Mouse (Mus musculus): Measurements from ENCODE around the gene Hacd1.
"Not testable (repeated sequence)": the region's sequence is repeated elsewhere in the genome, so short reads cannot be mapped to it uniquely, and the experiment has no call there.

Hacd1 gene

GRCm38 (mm10) chr2:14055566-14056331, at the start of gene Hacd1:
Hacd1 (minus strand) TSS chr2:14056135.
- peak; percentile 75 for DNase-seq (ENCODE audit: low spot score)

- no peak for DNase-seq (ENCODE audit: low spot score)
Observed at GRCm38 (mm10) chr2:14103924-14104323, 48.0 kb upstream of the Hacd1 start.

DNA sequence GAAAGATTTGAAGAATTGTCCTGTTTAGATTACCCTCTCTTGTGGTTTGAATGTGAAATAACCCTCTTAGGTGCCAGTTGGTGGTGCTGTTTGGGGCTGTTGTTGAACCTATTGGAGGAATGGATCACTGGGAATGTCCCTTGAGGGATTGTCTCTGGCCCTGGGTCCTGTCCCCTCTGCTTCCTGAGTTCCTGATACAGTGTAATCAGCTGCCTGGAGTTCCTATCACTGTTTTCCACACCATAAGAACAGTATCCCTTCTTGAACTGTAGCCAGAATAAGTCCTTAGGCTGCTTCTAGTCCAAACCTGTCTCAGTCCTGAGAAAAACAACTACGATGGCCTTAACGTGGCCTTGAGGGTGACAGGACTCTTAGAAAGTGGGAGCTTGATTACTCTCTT, 46.7 kb upstream of the Hacd1 start:
- no peak for DNase-seq (ENCODE audit: low spot score)

GRCm38 (mm10) chr2:14100533-14100932, 44.6 kb upstream of the Hacd1 start:
- no peak for DNase-seq (ENCODE audit: low spot score)

- not testable (repeated sequence) for DNase-seq (ENCODE audit: low spot score)
Observed at GRCm38 (mm10) chr2:14078527-14078926, 22.6 kb upstream of the Hacd1 start.

- no peak for DNase-seq (ENCODE audit: low spot score)
Observed at GRCm38 (mm10) chr2:14074221-14074901, 18.4 kb upstream of the Hacd1 start.

- DNase-seq (ENCODE audit: low spot score): peak; percentile 88
Observed at GRCm38 (mm10) chr2:14073362-14074220, 17.7 kb upstream of the Hacd1 start, which contains the start of gene Stam. Stam (plus strand) TSS chr2:14074098.

DNA sequence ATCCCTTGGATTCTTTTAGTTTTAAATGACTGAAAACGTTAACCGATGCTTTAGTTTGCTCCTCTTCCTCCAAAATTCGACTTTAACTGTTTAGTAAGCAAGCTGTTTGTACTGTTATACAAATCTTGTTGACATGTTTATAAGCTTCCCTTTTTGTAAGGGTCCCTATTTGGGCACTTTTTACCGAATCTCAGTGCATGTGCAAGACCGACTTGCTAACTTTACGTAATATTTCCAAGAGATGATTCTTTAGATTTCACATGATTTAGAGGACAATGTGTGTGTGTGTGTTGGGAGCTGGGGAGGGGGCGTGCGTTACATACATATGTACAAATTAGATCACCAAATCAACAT, 17.1 kb upstream of the Hacd1 start:
- DNase-seq (ENCODE audit: low spot score): no peak

GRCm38 (mm10) chr2:14070466-14070865, 14.5 kb upstream of the Hacd1 start:
- no peak for DNase-seq (ENCODE audit: low spot score)

DNA sequence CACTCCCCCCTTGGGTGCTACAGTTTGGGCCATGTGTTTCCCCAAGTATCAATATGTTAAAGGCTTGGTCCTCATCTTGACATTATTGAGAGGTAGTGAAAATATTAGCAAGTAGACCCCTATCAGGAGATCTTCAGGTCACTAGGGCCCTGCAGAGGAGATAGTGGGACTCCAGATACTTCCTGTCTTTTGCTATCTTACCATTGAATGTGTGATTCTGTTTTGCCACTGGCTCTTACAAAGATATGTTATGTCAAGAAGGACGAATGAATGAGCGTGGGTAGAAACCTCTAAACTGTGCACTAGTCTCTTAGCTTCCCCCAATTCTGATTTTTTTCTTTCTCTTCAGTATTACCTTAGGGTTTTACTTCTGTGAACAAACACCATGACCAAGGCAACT, 13.1 kb upstream of the Hacd1 start:
- DNase-seq (ENCODE audit: low spot score): no peak

- DNase-seq (ENCODE audit: low spot score): no peak
Observed at GRCm38 (mm10) chr2:14065704-14066650, 10.0 kb upstream of the Hacd1 start.

- DNase-seq (ENCODE audit: low spot score): peak; percentile 69
Observed at GRCm38 (mm10) chr2:14055168-14055565, 768 bp downstream of the Hacd1 start.

DNA sequence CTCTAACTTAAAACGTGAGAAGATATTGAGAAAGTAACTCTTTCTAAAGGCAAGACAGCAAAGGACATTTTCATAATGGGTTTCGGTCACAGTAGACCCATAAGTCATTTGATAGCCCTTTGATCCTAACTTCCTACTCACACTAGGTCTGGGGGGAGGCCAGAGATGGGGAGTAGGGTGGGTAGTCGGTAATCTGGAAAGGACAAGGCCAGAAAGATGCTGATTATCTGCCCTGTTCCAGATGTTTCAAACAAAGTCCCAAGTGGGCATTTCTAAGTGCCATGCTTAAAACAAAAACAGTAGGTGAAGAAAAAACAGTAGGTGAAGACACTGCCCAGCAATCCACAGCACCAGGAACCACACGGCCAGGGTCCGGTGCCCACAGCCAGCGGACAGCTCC, 1.2 kb downstream of the Hacd1 start:
- DNase-seq (ENCODE audit: low spot score): no peak

DNA sequence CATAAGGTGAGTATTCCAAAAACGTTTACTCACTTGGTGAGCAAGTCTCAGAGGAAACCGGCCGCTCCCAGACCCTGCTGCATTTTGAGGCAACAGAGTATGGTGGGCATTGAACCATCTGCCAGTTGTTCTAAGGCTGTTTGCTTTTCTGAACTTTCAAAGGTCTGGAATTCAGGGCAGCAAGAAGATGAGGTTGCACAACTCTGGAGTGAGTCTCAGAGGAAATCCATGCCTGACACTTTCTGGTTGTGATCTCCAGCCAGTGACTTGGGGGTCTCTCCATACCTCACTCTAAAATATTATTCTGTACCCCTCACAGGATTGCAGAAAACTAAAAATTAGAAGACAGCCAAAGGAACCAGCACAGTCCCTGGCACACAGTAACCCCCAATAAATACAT, 1.8 kb downstream of the Hacd1 start:
- no peak for DNase-seq (ENCODE audit: low spot score)

DNA sequence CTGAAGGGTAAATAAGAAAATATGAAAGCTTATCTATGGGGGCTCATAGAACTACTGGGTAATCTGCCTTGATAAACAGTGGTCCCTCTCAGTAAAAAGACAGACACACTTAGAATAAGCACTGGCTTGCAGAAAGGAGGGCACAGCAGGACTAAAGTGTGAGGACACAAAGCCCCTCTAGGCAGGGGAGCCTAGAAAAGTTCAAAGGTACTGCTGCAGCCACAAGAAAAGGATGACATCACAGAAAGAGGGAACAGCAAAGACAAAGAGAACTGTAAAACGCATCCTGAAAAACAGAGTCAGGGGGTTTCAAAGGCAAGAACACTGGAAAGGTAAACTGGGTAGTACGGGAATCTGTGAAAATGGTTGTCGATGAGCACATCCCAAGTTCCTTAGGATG, 2.3 kb downstream of the Hacd1 start:
- no peak for DNase-seq (ENCODE audit: low spot score)

DNA sequence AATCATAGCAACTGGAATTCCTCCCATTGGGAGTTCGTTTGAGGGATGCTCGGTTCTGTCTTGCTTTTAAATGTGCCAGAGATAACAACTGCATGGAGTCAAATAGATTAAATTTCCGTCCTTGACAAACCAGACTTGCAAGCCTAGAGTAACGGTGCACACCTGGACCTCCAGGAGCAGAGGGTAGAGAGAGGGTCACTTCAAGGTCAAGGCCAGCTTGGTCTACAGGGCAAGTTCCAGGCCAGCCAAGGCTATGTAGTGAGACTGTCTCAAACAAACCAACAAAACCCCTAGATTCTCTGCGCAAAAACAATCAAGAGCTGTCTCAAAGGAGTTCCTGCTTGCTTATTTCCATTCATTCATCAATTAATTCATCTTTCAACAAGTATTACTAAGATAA, 7.1 kb downstream of the Hacd1 start:
- no peak for DNase-seq (ENCODE audit: low spot score)

GRCm38 (mm10) chr2:14048381-14048780, 7.6 kb downstream of the Hacd1 start:
- peak; percentile 41 for DNase-seq (ENCODE audit: low spot score)

GRCm38 (mm10) chr2:14043577-14044170, 12.3 kb downstream of the Hacd1 start:
- DNase-seq (ENCODE audit: low spot score): no peak

DNA sequence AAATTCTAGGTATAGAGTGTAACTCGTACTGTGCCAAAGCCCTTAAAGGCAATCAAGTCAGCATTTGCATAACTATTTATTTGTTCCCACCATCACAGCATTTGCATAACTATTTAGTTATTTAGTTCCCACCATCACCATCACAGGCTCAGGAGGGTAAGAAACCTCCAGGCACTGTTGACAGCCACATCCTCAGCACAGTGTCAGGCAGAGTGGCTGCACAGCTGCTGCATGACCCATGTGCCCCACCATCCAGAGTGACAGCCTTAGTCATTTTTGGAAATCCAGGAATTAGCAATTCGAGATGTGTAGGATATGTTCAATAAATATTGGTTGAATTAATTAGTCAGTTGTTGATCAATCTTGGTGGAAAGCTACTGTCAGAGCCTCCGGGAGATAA, 12.9 kb downstream of the Hacd1 start:
- DNase-seq (ENCODE audit: low spot score): no peak

DNA sequence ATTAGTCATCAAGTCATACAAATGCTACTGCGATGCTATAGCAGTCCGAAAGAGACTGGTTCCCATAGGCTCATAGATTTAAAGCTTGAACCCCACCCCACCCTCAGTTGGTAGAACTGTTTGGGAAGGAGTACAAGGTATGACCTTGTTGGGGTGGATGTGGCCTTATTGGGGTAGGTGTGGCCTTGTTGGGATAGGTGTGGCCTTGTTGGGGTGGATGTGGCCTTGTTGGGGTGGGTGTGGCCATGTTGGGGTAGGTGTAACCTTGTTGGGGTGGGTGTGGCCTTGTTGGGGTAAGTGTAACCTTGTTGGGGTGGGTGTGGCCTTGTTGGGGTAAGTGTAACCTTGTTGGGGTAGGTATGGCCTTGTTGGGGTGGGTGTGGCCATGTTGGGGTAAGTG, 14.7 kb downstream of the Hacd1 start:
- no peak for DNase-seq (ENCODE audit: low spot score)

DNA sequence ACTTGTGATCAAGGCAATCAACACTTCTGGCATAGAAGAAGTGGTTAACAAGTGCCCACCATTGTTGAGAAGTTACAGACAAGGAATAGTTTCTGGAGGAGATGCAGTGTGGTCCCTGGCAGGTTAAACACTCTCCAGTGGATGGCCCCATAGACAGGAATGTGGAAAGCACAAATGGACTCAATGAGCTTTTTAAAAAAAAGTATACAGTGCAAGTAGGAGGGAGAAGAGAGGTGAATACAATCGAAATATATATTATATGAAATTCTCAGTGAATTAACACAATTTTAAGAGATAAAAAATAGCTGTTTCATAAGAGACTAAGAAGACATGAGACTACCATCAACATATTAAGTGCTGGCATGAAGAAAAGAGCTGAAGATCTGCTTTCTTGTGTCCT, 36.7 kb downstream of the Hacd1 start:
- no peak for DNase-seq (ENCODE audit: low spot score)
